Mouse (Mus musculus) liver, adult 2 months (tissue): Measurements from ENCODE around the gene Sycp1.

ENCODE experiments used
- CTCF ChIP-seq: fragments of 200-500 bp; IDR thresholded peaks from 2 replicates; pipeline ENCODE4 v1.5.1; 2011; ENCODE audit warnings: low read depth, low read length, control low read depth
- POLR2A ChIP-seq: fragments of 200-500 bp; IDR thresholded peaks from 2 replicates; pipeline ENCODE4 v1.6.1; 2011; ENCODE audit warnings: low read length, control low read depth; ENCODE audit not compliant: insufficient read depth; ENCODE audit errors: extremely low read depth

DNA sequence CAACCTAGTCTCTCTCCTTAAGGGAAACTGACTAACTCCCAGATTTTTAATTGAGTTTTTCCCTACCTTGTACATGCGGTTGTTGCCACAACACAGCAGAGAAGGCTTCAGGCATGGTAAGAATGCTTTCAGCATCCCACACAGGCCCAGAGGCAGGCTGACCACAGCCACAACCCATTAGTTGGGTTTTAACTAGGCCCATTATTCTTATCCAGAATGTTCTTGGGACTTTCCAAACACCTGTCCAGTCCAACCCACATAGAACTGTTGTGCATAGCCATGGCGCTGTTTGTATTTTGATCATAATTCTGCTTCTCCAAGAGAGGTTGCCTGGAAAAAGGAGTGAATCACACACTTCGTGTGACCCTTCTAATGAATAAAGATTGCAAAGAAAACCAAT is 19.2 kb upstream of the Sycp1 start:
- TF ChIP-seq POLR2A (no peak), CTCF (no peak)
